8 mouse cellular contexts compared by ENCODE assay signal in the genomic region with DNA sequence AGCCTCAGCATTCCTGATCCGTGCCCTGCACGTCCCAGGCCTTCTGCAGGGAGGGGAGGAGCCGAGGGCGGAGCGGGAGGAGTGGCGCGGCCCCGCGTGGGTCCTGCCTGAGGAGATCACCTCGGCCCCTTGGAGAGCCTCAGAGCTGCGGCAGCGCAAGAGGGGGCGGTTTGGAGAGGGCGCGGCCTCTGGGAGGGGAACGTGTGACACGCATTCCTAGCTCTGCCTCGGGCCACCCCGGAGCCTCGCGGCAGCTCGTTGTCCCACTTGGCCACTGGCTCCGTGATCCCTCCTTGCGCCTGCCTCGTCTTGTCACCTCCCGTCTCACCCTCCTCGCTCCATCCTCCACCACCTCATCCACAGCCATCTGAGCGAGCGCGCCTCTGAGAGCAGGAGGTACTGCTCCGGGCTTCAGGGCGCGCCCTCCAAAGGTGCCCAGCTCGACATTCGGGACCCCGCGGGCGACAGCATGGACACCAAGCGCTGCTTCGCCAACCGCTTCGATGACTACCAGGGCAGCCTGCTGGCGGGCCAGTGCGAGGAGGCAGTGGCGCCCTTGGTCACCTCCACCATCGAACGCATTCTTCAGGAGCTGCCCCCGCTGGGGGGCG. TPM values are rescaled to one million over a fixed set of nuclear protein-coding genes. Genes with fewer than 3 reads are reported as not detected.
DNase-seq lines count a peak whose midpoint lies in the region; ATAC-seq and TF ChIP-seq lines count a peak whose summit lies in the region.

Lancl3 (plus strand) TSS at position 142 of the 611 bp plus-strand sequence.

- peak; percentile 92 for ATAC-seq in granulocyte monocyte progenitor cell, adult 5-6 weeks (replicated peaks; ENCODE audit: poor library complexity, severe bottlenecking)
- ATAC-seq in intestine, embryonic 16.5 days: peak; percentile 90
- no peak for ATAC-seq in liver, postnatal 0 days
- ATAC-seq in neutrophil, adult 5-6 weeks (ENCODE audit: extremely low read depth, insufficient number of reproducible peaks, low FRiP score, poor library complexity, severe bottlenecking): peak; percentile 16; the same call in 1 of the 2 replicates

- H3K27ac ChIP-seq in intestine, embryonic 16.5 days (ENCODE audit: low read length): no peak within 1 kb of the TSS
- no peak within 1 kb of the TSS for H3K27ac ChIP-seq in liver, postnatal 0 days (ENCODE audit: low read depth)

- DNase-seq in spleen, postnatal 4 days (ENCODE audit: low spot score in 2 of 2): peak; percentile 12 to 62
- DNase-seq in spleen, postnatal 36 days (ENCODE audit: low spot score in 2 of 2): no peak
- peak; percentile 78 for DNase-seq in cerebellum, adult 9-11 months
- DNase-seq in liver, postnatal 0 days: peak; percentile 19
- no peak for DNase-seq in c-Kit-positive CD71-positive TER-119-positive erythroid progenitor cells, embryonic 14.5 days (ENCODE audit: low spot score)

- TF ChIP-seq EP300 in liver, postnatal 0 days (IDR thresholded peaks at IDR 0.05; ENCODE audit: low read depth): no peak

- H3K4me3 ChIP-seq in intestine, embryonic 16.5 days (ENCODE audit: low read length): peak within 1 kb of the TSS; percentile 50
- peak within 1 kb of the TSS; percentile 43 for H3K4me3 ChIP-seq in liver, postnatal 0 days (ENCODE audit: low read depth, low read length)

- no peaks in the 10 kb centered on the region for H3K9me3 ChIP-seq in intestine, embryonic 16.5 days (ENCODE audit: control insufficient read depth, low read length)
- H3K9me3 ChIP-seq in liver, postnatal 0 days (ENCODE audit: low read length): no peaks in the 10 kb centered on the region

- H3K27me3 ChIP-seq in intestine, embryonic 16.5 days (replicated peaks; ENCODE audit: control insufficient read depth, insufficient read depth, low read length): no peaks in the 10 kb centered on the region; the same call in 1 of the 2 replicates
- H3K27me3 ChIP-seq in liver, postnatal 0 days (ENCODE audit: insufficient read depth, low read length): peaks cover 17% of the 10 kb centered on the region

- H3K36me3 ChIP-seq in intestine, embryonic 16.5 days (ENCODE audit: control insufficient read depth, insufficient read depth, low read length): no peaks in the 10 kb centered on the region
- no peaks in the 10 kb centered on the region for H3K36me3 ChIP-seq in liver, postnatal 0 days (replicated peaks; ENCODE audit: insufficient read depth, low read length)

- H3K4me1 ChIP-seq in intestine, embryonic 16.5 days (ENCODE audit: control insufficient read depth, insufficient read depth, low read length): no peaks in the 10 kb centered on the region
- H3K4me1 ChIP-seq in liver, postnatal 0 days (ENCODE audit: insufficient read depth): no peaks in the 10 kb centered on the region

- 8% methylated on average over 44 of the region's 49 CpGs for WGBS in intestine, embryonic 16.5 days
- WGBS in liver, postnatal 0 days (ENCODE audit: insufficient replicate concordance): 16% methylated on average over 29 of the region's 49 CpGs

- peak within 1 kb of the TSS; percentile 75 for H3K4me2 ChIP-seq in intestine, embryonic 16.5 days (ENCODE audit: low read depth, low read length)
- peak within 1 kb of the TSS; percentile 67 for H3K4me2 ChIP-seq in liver, postnatal 0 days (ENCODE audit: low read depth, low read length)

- H3K9ac ChIP-seq in intestine, embryonic 16.5 days (ENCODE audit: low read depth, low read length): peak within 1 kb of the TSS; percentile 40
- H3K9ac ChIP-seq in liver, postnatal 0 days (replicated peaks): no peak within 1 kb of the TSS

- no peak for TF ChIP-seq CTCF in liver, postnatal 0 days (IDR thresholded peaks at IDR 0.05; ENCODE audit: low read depth)

RNA-seq across cellular contexts. Expression of gene Lancl3, which starts in this region (rescaled TPM):
- total RNA-seq in granulocyte monocyte progenitor cell, adult 5-6 weeks (2014; fragmentation: Nextera tagmentation): not detected in 2 replicates
- not detected in 2 replicates for total RNA-seq in granulocyte monocyte progenitor cell, adult 5-6 weeks (2017)
- polyA plus RNA-seq in intestine, embryonic 16.5 days (2015; fragmentation: Nextera tagmentation; extraction: Ambion mirVana): 0.43 and 0.72 TPM in 2 replicates
- 0.09 and 0.13 TPM in 2 replicates for polyA plus RNA-seq in liver, postnatal 0 days (2015; fragmentation: Nextera tagmentation; extraction: Ambion mirVana)
- total RNA-seq in neutrophil, adult 5-6 weeks (2017): 0.37 and 0.93 TPM in 2 replicates

Comparison
In these comparisons a context has a peak if more than half of its experiments do, and no peak if none do; other contexts are left out.
1. DNase-seq: peak in spleen, postnatal 4 days (2 of 2) and cerebellum, adult 9-11 months (single experiment); none in spleen, postnatal 36 days (0 of 2) and c-Kit-positive CD71-positive TER-119-positive erythroid progenitor cells, embryonic 14.5 days (single experiment).
2. Peak in ATAC-seq in granulocyte monocyte progenitor cell, adult 5-6 weeks; RNA of the gene not detected or under 1 TPM.
3. Peak in ATAC-seq, H3K4me3 ChIP-seq, H3K9ac ChIP-seq and H3K4me2 ChIP-seq in intestine, embryonic 16.5 days; RNA of the gene not detected or under 1 TPM.
4. Peak in DNase-seq, H3K4me3 ChIP-seq and H3K4me2 ChIP-seq in liver, postnatal 0 days; RNA of the gene not detected or under 1 TPM.
5. Peak in ATAC-seq in neutrophil, adult 5-6 weeks; RNA of the gene not detected or under 1 TPM.